Mouse (Mus musculus) hematopoietic multipotent progenitor cell, adult 10-12 weeks (in vitro differentiated cells): Measurements from ENCODE around the gene Myoz1. TPM values are rescaled to one million over a fixed set of nuclear protein-coding genes. Genes with fewer than 3 reads are reported as not detected.

Source experiments
- polyA plus RNA-seq: library from polyadenylated mRNA; stranded (reverse); fragments of >175 nt; gene quantifications from 2 replicates; pipeline ENCODE4 v1.2.3, GENCODE M21; 2012; ENCODE audit warnings: low replicate concordance

Gene Myoz1
- not detected in 2 replicates for polyA plus RNA-seq

GRCm38 (mm10) chr14:20656361-20656760, at the start of gene Myoz1:
Myoz1 (minus strand) TSS chr14:20656540.

GRCm38 (mm10) chr14:20702741-20703381, 46.5 kb upstream of the Myoz1 start, which contains the start of gene Chchd1:
Chchd1 (plus strand) TSS chr14:20703006.

GRCm38 (mm10) chr14:20694884-20695760, 38.8 kb upstream of the Myoz1 start, which contains the start of gene Fut11:
Fut11 (plus strand) TSS chr14:20694968.

GRCm38 (mm10) chr14:20674064-20674833, 17.9 kb upstream of the Myoz1 start, which contains the start of gene Sec24c:
Sec24c (plus strand) TSS chr14:20674308.

GRCm38 (mm10) chr14:20668154-20668810, 11.9 kb upstream of the Myoz1 start, which contains the start of gene Synpo2l:
Synpo2l (minus strand) TSS chr14:20668354.

GRCm38 (mm10) chr14:20640644-20641437, 15.5 kb downstream of the Myoz1 start, which contains the start of gene Usp54:
Usp54 (minus strand) TSS chr14:20641063.

Other genes starting within 250 kb of the Myoz1 start
- gene Cfap70, start 204.3 kb downstream of the Myoz1 start, polyA plus RNA-seq, result 0.03 TPM in 1 of 2 replicates, not detected in the other
- 34.5 and 54.9 TPM in 2 replicates for gene Anxa7, start 176.4 kb downstream of the Myoz1 start, polyA plus RNA-seq
- gene Mss51, start 159.6 kb downstream of the Myoz1 start, polyA plus RNA-seq, result 0.08 and 0.30 TPM in 2 replicates
- 5.5 and 6.1 TPM in 2 replicates for gene Ppp3cb, start 110.0 kb downstream of the Myoz1 start, polyA plus RNA-seq
- gene Usp54, start 15.5 kb downstream of the Myoz1 start, polyA plus RNA-seq, result 0.41 and 0.89 TPM in 2 replicates
- 0.10 and 0.11 TPM in 2 replicates for gene Synpo2l, start 11.8 kb upstream of the Myoz1 start, polyA plus RNA-seq
- gene Sec24c, start 17.8 kb upstream of the Myoz1 start, polyA plus RNA-seq, result 138 and 234 TPM in 2 replicates
- 12.5 and 20.3 TPM in 2 replicates for gene Fut11, start 38.4 kb upstream of the Myoz1 start, polyA plus RNA-seq
- gene Chchd1, start 46.5 kb upstream of the Myoz1 start, polyA plus RNA-seq, result 3.7 and 7.1 TPM in 2 replicates
- 116 and 141 TPM in 2 replicates for gene Zswim8, start 51.0 kb upstream of the Myoz1 start, polyA plus RNA-seq
- gene Ndst2, start 78.0 kb upstream of the Myoz1 start, polyA plus RNA-seq, result 20.2 and 24.6 TPM in 2 replicates
- gene Camk2g, start 137.5 kb upstream of the Myoz1 start, polyA plus RNA-seq, result 31.4 and 51.0 TPM in 2 replicates
- 0.29 and 0.84 TPM in 2 replicates for gene Plau, start 180.1 kb upstream of the Myoz1 start, polyA plus RNA-seq